Mouse (Mus musculus) left cerebral cortex, adult 2 months (tissue): Measurements from ENCODE around the gene Gk5. TPM values are rescaled to one million over a fixed set of nuclear protein-coding genes. Genes with fewer than 3 reads are reported as not detected.

Source experiments
- DNase-seq, 2 experiments: peaks; one replicate each; pipeline ENCODE4 v3.0.0; 2021 to 2022; ENCODE audit warnings: low spot score in 2 of 2, mixed read lengths in 1 of 2; ENCODE audit errors: extremely low spot score in 1 of 2
- H3K27ac ChIP-seq: fragments of 200-600 bp; 2 replicates; pipeline ENCODE4 v1.8.1; 2022
- H3K4me3 ChIP-seq: fragments of 200-600 bp; 2 replicates; pipeline ENCODE4 v1.8.1; 2022
- CTCF ChIP-seq: fragments of 200-600 bp; IDR thresholded peaks from 2 replicates; pipeline ENCODE4 v1.8.1; 2022; ENCODE audit warnings: antibody characterized with exemption, mild to moderate bottlenecking, moderate library complexity
- intact Hi-C: fragments of 180-260 bp; cut with DNase I; formaldehyde crosslinking; loops from one replicate; pipeline ENCODE4 v1.15.1; 2025
- total RNA-seq, 2 experiments: library from RNA; stranded (reverse); gene quantifications; 2 replicates each; pipeline ENCODE4 v1.2.3; 2021

Gk5 gene
- total RNA-seq, 2 experiments from 2014 or later, result 5.3 to 5.5 TPM

GRCm38 (mm10) chr9:96118216-96118615, 946 bp upstream of the Gk5 start:
- no peak overlapping the region for H3K4me3 ChIP-seq
- no peak overlapping the region for H3K27ac ChIP-seq
- DNase-seq, result no peak
- intact Hi-C loops, result no loop called here
- TF ChIP-seq CTCF, result no peak

GRCm38 (mm10) chr9:96127972-96128371, 8.8 kb downstream of the Gk5 start:
- no peak overlapping the region for H3K4me3 ChIP-seq
- H3K27ac ChIP-seq, result no peak overlapping the region
- DNase-seq, result no peak
- intact Hi-C loops, result no loop called here
- TF ChIP-seq CTCF, result peak; percentile 17; the same call in 1 of the 2 replicates

- Histone ChIP-seq H3K4me3 (no peak overlapping the region), H3K27ac (no peak overlapping the region)
- no peak for TF ChIP-seq CTCF
- intact Hi-C loops, result loop anchor here (5.0 kb wide), 1 partner anchor 76 kb away; no protein-coding TSS in a partner anchor
- DNase-seq, result no peak
These were observed 13.9 kb downstream of the Gk5 start for GRCm38 (mm10) chr9:96132956-96133603.

- TF ChIP-seq CTCF, result no peak
- DNase-seq, result no peak
- Histone ChIP-seq H3K4me3 (no peak overlapping the region), H3K27ac (peak overlapping the region; percentile 44; the same call in 1 of the 2 replicates)
- intact Hi-C loops, result loop anchor here (5.0 kb wide), 1 partner anchor 77 kb away; no protein-coding TSS in a partner anchor
These were observed 15.3 kb downstream of the Gk5 start for GRCm38 (mm10) chr9:96134470-96134869.

- Histone ChIP-seq H3K27ac (peak overlapping the region; percentile 44), H3K4me3 (no peak overlapping the region)
- no peak for TF ChIP-seq CTCF
- intact Hi-C loops, result loop anchor here (1.0 to 5.0 kb wide), 2 partner anchors 16 to 78 kb away; partner anchors contain the start of gene Gk5
- peak; percentile 22 to 40 for DNase-seq
These were observed 15.8 kb downstream of the Gk5 start for GRCm38 (mm10) chr9:96134916-96135315.

- no peak for DNase-seq
- no peak for TF ChIP-seq CTCF
- no peak overlapping the region for H3K4me3 ChIP-seq
- peak overlapping the region; percentile 44 for H3K27ac ChIP-seq
- intact Hi-C loops, result loop anchor here (1.0 kb wide), 1 partner anchor 16 kb away; the partner anchor contains the start of gene Gk5
These were observed 16.3 kb downstream of the Gk5 start for GRCm38 (mm10) chr9:96135461-96135860.

GRCm38 (mm10) chr9:96138958-96139357, 19.8 kb downstream of the Gk5 start:
- Histone ChIP-seq H3K27ac (no peak overlapping the region), H3K4me3 (no peak overlapping the region)
- DNase-seq, result no peak
- intact Hi-C loops, result no loop called here
- TF ChIP-seq CTCF, result no peak

- no peak for TF ChIP-seq CTCF
- no peak overlapping the region for H3K4me3 ChIP-seq
- H3K27ac ChIP-seq, result no peak overlapping the region
- intact Hi-C loops, result no loop called here
- DNase-seq, result no peak
These were observed 20.7 kb downstream of the Gk5 start for GRCm38 (mm10) chr9:96139876-96140275.

GRCm38 (mm10) chr9:96140931-96141330, 21.8 kb downstream of the Gk5 start:
- DNase-seq, result no peak
- TF ChIP-seq CTCF, result no peak
- intact Hi-C loops, result no loop called here
- no peak overlapping the region for H3K27ac ChIP-seq
- no peak overlapping the region for H3K4me3 ChIP-seq

GRCm38 (mm10) chr9:96142499-96142898, 23.3 kb downstream of the Gk5 start:
- intact Hi-C loops, result no loop called here
- no peak for DNase-seq
- Histone ChIP-seq H3K4me3 (no peak overlapping the region), H3K27ac (no peak overlapping the region)
- no peak for TF ChIP-seq CTCF

GRCm38 (mm10) chr9:96143633-96144032, 24.5 kb downstream of the Gk5 start:
- intact Hi-C loops, result no loop called here
- DNase-seq, result no peak
- H3K27ac ChIP-seq, result no peak overlapping the region
- no peak for TF ChIP-seq CTCF
- H3K4me3 ChIP-seq, result no peak overlapping the region

- no peak for TF ChIP-seq CTCF
- intact Hi-C loops, result no loop called here
- H3K27ac ChIP-seq, result no peak overlapping the region
- H3K4me3 ChIP-seq, result no peak overlapping the region
- DNase-seq, result no peak
These were observed 25.7 kb downstream of the Gk5 start for GRCm38 (mm10) chr9:96144883-96145282.

- no peak overlapping the region for H3K27ac ChIP-seq
- intact Hi-C loops, result no loop called here
- TF ChIP-seq CTCF, result no peak
- no peak overlapping the region for H3K4me3 ChIP-seq
- no peak for DNase-seq
These were observed 33.6 kb downstream of the Gk5 start for GRCm38 (mm10) chr9:96152801-96153200.
